25 mouse cellular contexts compared by ENCODE assay signal in genomic region chr7:114323527-114323926, GRCm38 (mm10). TPM values are rescaled to one million over a fixed set of nuclear protein-coding genes. Genes with fewer than 3 reads are reported as not detected.
DNase-seq lines count a peak whose midpoint lies in the region; ATAC-seq and TF ChIP-seq lines count a peak whose summit lies in the region.
"Had no signal": no experiment of that assay in that cellular context is flagged by ENCODE, and none has a peak within 500 bp of the region (broad histone marks: within the 10 kb centered on the region; RNA-seq: fewer than 3 reads in every experiment).

No protein-coding gene starts in this region.

- no peaks in the 10 kb centered on the region for H3K36me3 ChIP-seq in forebrain, embryonic 15.5 days
- H3K36me3 ChIP-seq in forebrain, embryonic 13.5 days (ENCODE audit: poor library complexity, severe bottlenecking): no peaks in the 10 kb centered on the region
- H3K36me3 ChIP-seq in limb, embryonic 13.5 days: no peaks in the 10 kb centered on the region
- H3K36me3 ChIP-seq in limb, embryonic 10.5 days: no peaks in the 10 kb centered on the region
- no peaks in the 10 kb centered on the region for H3K36me3 ChIP-seq in liver, embryonic 15.5 days (replicated peaks)
- no peaks in the 10 kb centered on the region for H3K36me3 ChIP-seq in stomach, postnatal 0 days (ENCODE audit: control insufficient read depth, insufficient read depth, low read length)
- H3K36me3 ChIP-seq in midbrain, embryonic 14.5 days (ENCODE audit: control insufficient read depth, insufficient read depth, low read length): no peaks in the 10 kb centered on the region
- H3K36me3 ChIP-seq: embryonic facial prominence, embryonic 15.5 days; forebrain, embryonic 12.5 days; hindbrain, embryonic 10.5 days; hindbrain, embryonic 15.5 days; midbrain, embryonic 15.5 days; neural tube, embryonic 15.5 days had no signal

- no peak overlapping the region for H3K4me3 ChIP-seq in forebrain, embryonic 15.5 days
- H3K4me3 ChIP-seq in forebrain, embryonic 13.5 days: no peak overlapping the region
- H3K4me3 ChIP-seq in limb, embryonic 13.5 days: no peak overlapping the region
- no peak overlapping the region for H3K4me3 ChIP-seq in limb, embryonic 10.5 days
- no peak overlapping the region for H3K4me3 ChIP-seq in liver, embryonic 15.5 days (replicated peaks)
- no peak overlapping the region for H3K4me3 ChIP-seq in stomach, postnatal 0 days (ENCODE audit: low read depth, low read length)
- H3K4me3 ChIP-seq in midbrain, embryonic 14.5 days (replicated peaks; ENCODE audit: low read depth, low read length): no peak overlapping the region
- H3K4me3 ChIP-seq: embryonic facial prominence, embryonic 15.5 days; forebrain, embryonic 12.5 days; hindbrain, embryonic 10.5 days; hindbrain, embryonic 15.5 days; left cerebral cortex, adult 2 months; midbrain, embryonic 15.5 days; neural tube, embryonic 15.5 days had no signal

- no peak overlapping the region for H3K9ac ChIP-seq in forebrain, embryonic 15.5 days (replicated peaks)
- H3K9ac ChIP-seq in forebrain, embryonic 13.5 days: no peak overlapping the region
- H3K9ac ChIP-seq in limb, embryonic 13.5 days: no peak overlapping the region
- no peak overlapping the region for H3K9ac ChIP-seq in liver, embryonic 15.5 days
- H3K9ac ChIP-seq in stomach, postnatal 0 days (ENCODE audit: low read length): no peak overlapping the region
- H3K9ac ChIP-seq in midbrain, embryonic 14.5 days (replicated peaks; ENCODE audit: low read length): no peak overlapping the region
- H3K9ac ChIP-seq: embryonic facial prominence, embryonic 15.5 days; forebrain, embryonic 12.5 days; hindbrain, embryonic 15.5 days; lung, embryonic 14.5 days; midbrain, embryonic 15.5 days; neural tube, embryonic 15.5 days had no signal

- H3K4me1 ChIP-seq in forebrain, embryonic 15.5 days: peaks cover 15% of the 10 kb centered on the region
- H3K4me1 ChIP-seq in forebrain, embryonic 13.5 days: peaks cover 15% of the 10 kb centered on the region
- peaks cover 33% of the 10 kb centered on the region for H3K4me1 ChIP-seq in limb, embryonic 13.5 days
- peaks cover 16% of the 10 kb centered on the region for H3K4me1 ChIP-seq in limb, embryonic 10.5 days
- H3K4me1 ChIP-seq in liver, embryonic 15.5 days (replicated peaks): 0 out of 2 replicates have a peak, but pooled peaks cover 3% of the 10 kb centered on the region
- H3K4me1 ChIP-seq in stomach, postnatal 0 days (replicated peaks; ENCODE audit: control insufficient read depth, insufficient read depth): no peaks in the 10 kb centered on the region
- no peaks in the 10 kb centered on the region for H3K4me1 ChIP-seq in midbrain, embryonic 14.5 days (ENCODE audit: control insufficient read depth, insufficient read depth, low read length)
- H3K4me1 ChIP-seq: embryonic facial prominence, embryonic 15.5 days; midbrain, embryonic 15.5 days had no signal

- TF ChIP-seq CTCF in stomach, postnatal 0 days (IDR thresholded peaks at IDR 0.05; ENCODE audit: low read depth): no peak

- no peak for DNase-seq in limb, embryonic 10.5 days (ENCODE audit: low spot score)
- DNase-seq in stomach, postnatal 0 days (ENCODE audit: low spot score): no peak
- DNase-seq in midbrain, embryonic 14.5 days: no peak
- DNase-seq in right cerebral cortex, adult 18-20 months: no peak
- DNase-seq: adrenal gland, adult 2 months; adrenal gland, postnatal 36 days; heart, postnatal 14 days; lung, postnatal 14 days; right cerebral cortex, postnatal 25 days; thymus, postnatal 4 days had no signal

- H3K27me3 ChIP-seq in forebrain, embryonic 15.5 days: no peaks in the 10 kb centered on the region
- H3K27me3 ChIP-seq in forebrain, embryonic 13.5 days: peaks cover 3% of the 10 kb centered on the region; the same call in 1 of the 2 replicates
- H3K27me3 ChIP-seq in limb, embryonic 13.5 days: no peaks in the 10 kb centered on the region
- no peaks in the 10 kb centered on the region for H3K27me3 ChIP-seq in limb, embryonic 10.5 days (ENCODE audit: low read depth, poor library complexity, severe bottlenecking)
- H3K27me3 ChIP-seq in liver, embryonic 15.5 days: no peaks in the 10 kb centered on the region
- H3K27me3 ChIP-seq in stomach, postnatal 0 days (ENCODE audit: control insufficient read depth, insufficient read depth, low read length): no peaks in the 10 kb centered on the region
- H3K27me3 ChIP-seq in midbrain, embryonic 14.5 days (ENCODE audit: control insufficient read depth, insufficient read depth, low read length): no peaks in the 10 kb centered on the region
- H3K27me3 ChIP-seq: CH12.LX; embryonic facial prominence, embryonic 15.5 days; hindbrain, embryonic 15.5 days; midbrain, embryonic 15.5 days; neural tube, embryonic 15.5 days had no signal

- ATAC-seq in forebrain, embryonic 15.5 days (replicated peaks): no peak
- no peak for ATAC-seq in forebrain, embryonic 13.5 days
- ATAC-seq in limb, embryonic 13.5 days (ENCODE audit: low FRiP score, low read depth): no peak
- ATAC-seq in liver, embryonic 15.5 days (ENCODE audit: insufficient read depth): peak; percentile 58
- peak; percentile 22; the same call in 1 of the 2 replicates for ATAC-seq in stomach, postnatal 0 days (ENCODE audit: low FRiP score, low TSS enrichment)
- ATAC-seq in midbrain, embryonic 14.5 days (ENCODE audit: low FRiP score, low TSS enrichment): no peak
- ATAC-seq: activated CD4-positive, CD25-positive, alpha-beta regulatory T cell, adult 4 months; inflammation-experienced regulatory T-cells, adult 6 months; midbrain, embryonic 15.5 days had no signal

- no peak for TF ChIP-seq EP300 in stomach, postnatal 0 days (optimal IDR thresholded peaks at IDR 0.05)

- 78% methylated on average over 1 of the region's 1 CpGs for WGBS in forebrain, embryonic 15.5 days
- 81% methylated on average over 1 of the region's 1 CpGs for WGBS in forebrain, embryonic 13.5 days
- 72% methylated on average over 1 of the region's 1 CpGs for WGBS in limb, embryonic 13.5 days
- 77% methylated on average over 1 of the region's 1 CpGs for WGBS in limb, embryonic 10.5 days
- 15% methylated on average over 1 of the region's 1 CpGs for WGBS in liver, embryonic 15.5 days (ENCODE audit: insufficient replicate concordance)
- 43% methylated on average over 1 of the region's 1 CpGs for WGBS in stomach, postnatal 0 days
- 69% methylated on average over 1 of the region's 1 CpGs for WGBS in midbrain, embryonic 14.5 days

- no peak overlapping the region for H3K4me2 ChIP-seq in forebrain, embryonic 15.5 days (replicated peaks)
- no peak overlapping the region for H3K4me2 ChIP-seq in forebrain, embryonic 13.5 days
- H3K4me2 ChIP-seq in limb, embryonic 13.5 days (replicated peaks): peak overlapping the region; percentile 41; the same call in 1 of the 2 replicates
- H3K4me2 ChIP-seq in liver, embryonic 15.5 days: no peak overlapping the region
- no peak overlapping the region for H3K4me2 ChIP-seq in stomach, postnatal 0 days (replicated peaks; ENCODE audit: low read depth)
- H3K4me2 ChIP-seq in midbrain, embryonic 14.5 days (ENCODE audit: low read length): no peak overlapping the region
- H3K4me2 ChIP-seq: embryonic facial prominence, embryonic 15.5 days; forebrain, embryonic 12.5 days; hindbrain, embryonic 15.5 days; lung, embryonic 14.5 days; midbrain, embryonic 15.5 days; neural tube, embryonic 15.5 days had no signal

- H3K9me3 ChIP-seq in forebrain, embryonic 15.5 days: no peaks in the 10 kb centered on the region
- no peaks in the 10 kb centered on the region for H3K9me3 ChIP-seq in forebrain, embryonic 13.5 days (replicated peaks)
- no peaks in the 10 kb centered on the region for H3K9me3 ChIP-seq in limb, embryonic 13.5 days
- H3K9me3 ChIP-seq in limb, embryonic 10.5 days (replicated peaks): no peaks in the 10 kb centered on the region
- no peaks in the 10 kb centered on the region for H3K9me3 ChIP-seq in liver, embryonic 15.5 days (replicated peaks)
- H3K9me3 ChIP-seq in stomach, postnatal 0 days (ENCODE audit: control insufficient read depth, low read length): no peaks in the 10 kb centered on the region
- H3K9me3 ChIP-seq in midbrain, embryonic 14.5 days (ENCODE audit: control insufficient read depth, low read length): no peaks in the 10 kb centered on the region
- H3K9me3 ChIP-seq: embryonic facial prominence, embryonic 15.5 days; forebrain, embryonic 12.5 days; hindbrain, embryonic 10.5 days; hindbrain, embryonic 15.5 days; midbrain, embryonic 15.5 days; neural tube, embryonic 15.5 days had no signal

- 0 out of 2 replicates have a peak overlapping the region, but pooled peaks have one; percentile 58 for H3K27ac ChIP-seq in forebrain, embryonic 15.5 days (replicated peaks)
- no peak overlapping the region for H3K27ac ChIP-seq in forebrain, embryonic 13.5 days
- H3K27ac ChIP-seq in limb, embryonic 13.5 days: peak overlapping the region; percentile 84; the same call in 1 of the 2 replicates
- H3K27ac ChIP-seq in limb, embryonic 10.5 days: no peak overlapping the region
- peak overlapping the region; percentile 74 for H3K27ac ChIP-seq in liver, embryonic 15.5 days (replicated peaks)
- no peak overlapping the region for H3K27ac ChIP-seq in stomach, postnatal 0 days (replicated peaks)
- no peak overlapping the region for H3K27ac ChIP-seq in midbrain, embryonic 14.5 days (replicated peaks; ENCODE audit: low read depth, low read length)
- H3K27ac ChIP-seq: embryonic facial prominence, embryonic 15.5 days; forebrain, embryonic 12.5 days; hindbrain, embryonic 10.5 days; hindbrain, embryonic 15.5 days; left cerebral cortex, adult 2 months; midbrain, embryonic 15.5 days; neural tube, embryonic 15.5 days had no signal

RNA-seq across cellular contexts. Expression of gene Psma1, which starts 47.6 kb away (rescaled TPM):
- polyA plus RNA-seq in forebrain, embryonic 15.5 days (2015; fragmentation: Nextera tagmentation; extraction: Ambion mirVana): 389 and 404 TPM in 2 replicates
- 482 and 494 TPM in 2 replicates for polyA plus RNA-seq in forebrain, embryonic 13.5 days (2015; fragmentation: Nextera tagmentation; extraction: Ambion mirVana)
- 408 and 411 TPM in 2 replicates for polyA plus RNA-seq in limb, embryonic 13.5 days (2015; fragmentation: Nextera tagmentation; extraction: Ambion mirVana)
- 502 and 525 TPM in 2 replicates for polyA plus RNA-seq in limb, embryonic 10.5 days (2016; fragmentation: Nextera tagmentation; extraction: Ambion mirVana)
- polyA plus RNA-seq in liver, embryonic 15.5 days (2015; fragmentation: Nextera tagmentation; extraction: Ambion mirVana): 239 and 245 TPM in 2 replicates
- 242 and 249 TPM in 2 replicates for polyA plus RNA-seq in stomach, postnatal 0 days (2015; fragmentation: Nextera tagmentation; extraction: Ambion mirVana)
- polyA plus RNA-seq in midbrain, embryonic 14.5 days (2014; fragmentation: Nextera tagmentation; extraction: Ambion mirVana): 377 and 410 TPM in 2 replicates

Comparison
In these comparisons a context has a peak if more than half of its experiments do, and no peak if none do; other contexts are left out.
1. H3K27ac ChIP-seq: peak in forebrain, embryonic 15.5 days (single experiment), limb, embryonic 13.5 days (single experiment) and liver, embryonic 15.5 days (single experiment); none in forebrain, embryonic 13.5 days (single experiment), limb, embryonic 10.5 days (single experiment), stomach, postnatal 0 days (single experiment) and midbrain, embryonic 14.5 days (single experiment).
2. ATAC-seq: peak in liver, embryonic 15.5 days (single experiment) and stomach, postnatal 0 days (single experiment); none in forebrain, embryonic 15.5 days (single experiment), forebrain, embryonic 13.5 days (single experiment), limb, embryonic 13.5 days (single experiment) and midbrain, embryonic 14.5 days (single experiment).